ENCODE assay signal across 29 mouse cellular contexts in genomic region chr6:6730259-6730658, GRCm38 (mm10).
"Had no signal": no experiment of that assay in that cellular context is flagged by ENCODE, and none has a peak within 500 bp of the region (broad histone marks: within the 10 kb centered on the region; RNA-seq: fewer than 3 reads in every experiment).

No protein-coding gene starts in this region.

- H3K4me1 ChIP-seq: limb, embryonic 10.5 days; limb, embryonic 12.5 days; limb, embryonic 13.5 days; limb, embryonic 15.5 days; liver, embryonic 12.5 days; liver, embryonic 13.5 days; liver, embryonic 15.5 days; lung, embryonic 15.5 days; megakaryocyte, embryonic 14.5 days; midbrain, embryonic 10.5 days; midbrain, embryonic 12.5 days; midbrain, embryonic 13.5 days; midbrain, embryonic 15.5 days had no signal

- H3K36me3 ChIP-seq: limb, embryonic 10.5 days; limb, embryonic 12.5 days; limb, embryonic 13.5 days; limb, embryonic 15.5 days; liver, embryonic 12.5 days; liver, embryonic 13.5 days; liver, embryonic 15.5 days; lung, embryonic 15.5 days; midbrain, embryonic 10.5 days; midbrain, embryonic 12.5 days; midbrain, embryonic 13.5 days; midbrain, embryonic 15.5 days had no signal

- DNase-seq: left cerebral cortex, postnatal 4 days; liver; liver, embryonic 13.5 days; liver, postnatal 0 days; lung, adult 18-20 months; lung, adult 2 months; lung, embryonic 14.5 days; lung, postnatal 10 days; lung, postnatal 14 days; lung, postnatal 36 days; lung, postnatal 4 days; midbrain, embryonic 14.5 days had no signal

- H3K4me3 ChIP-seq: limb, embryonic 10.5 days; limb, embryonic 12.5 days; limb, embryonic 13.5 days; limb, embryonic 15.5 days; liver, embryonic 12.5 days; liver, embryonic 13.5 days; liver, embryonic 15.5 days; lung, embryonic 15.5 days; megakaryocyte, embryonic 14.5 days; midbrain, embryonic 10.5 days; midbrain, embryonic 12.5 days; midbrain, embryonic 13.5 days; midbrain, embryonic 15.5 days; myocyte had no signal

- H3K27me3 ChIP-seq: limb, embryonic 12.5 days; limb, embryonic 13.5 days; limb, embryonic 15.5 days; liver, embryonic 12.5 days; liver, embryonic 13.5 days; liver, embryonic 15.5 days; lung, embryonic 15.5 days; megakaryocyte, embryonic 14.5 days; midbrain, embryonic 12.5 days; midbrain, embryonic 13.5 days; midbrain, embryonic 15.5 days had no signal

- H3K9ac ChIP-seq: limb, embryonic 12.5 days; limb, embryonic 13.5 days; limb, embryonic 15.5 days; liver, embryonic 12.5 days; liver, embryonic 13.5 days; liver, embryonic 14.5 days; liver, embryonic 15.5 days; liver, postnatal 0 days; lung, embryonic 14.5 days; lung, embryonic 15.5 days; midbrain, embryonic 12.5 days; midbrain, embryonic 13.5 days; midbrain, embryonic 15.5 days had no signal

- H3K27ac ChIP-seq: limb, embryonic 10.5 days; limb, embryonic 12.5 days; limb, embryonic 13.5 days; limb, embryonic 15.5 days; liver, embryonic 12.5 days; liver, embryonic 13.5 days; liver, embryonic 14.5 days; liver, embryonic 15.5 days; lung, embryonic 15.5 days; macrophage; midbrain, embryonic 10.5 days; midbrain, embryonic 12.5 days; midbrain, embryonic 13.5 days; midbrain, embryonic 15.5 days had no signal

- H3K9me3 ChIP-seq: limb, embryonic 10.5 days; limb, embryonic 12.5 days; limb, embryonic 13.5 days; limb, embryonic 15.5 days; liver, embryonic 12.5 days; liver, embryonic 13.5 days; liver, embryonic 15.5 days; lung, embryonic 15.5 days; megakaryocyte, embryonic 14.5 days; midbrain, embryonic 10.5 days; midbrain, embryonic 12.5 days; midbrain, embryonic 13.5 days; midbrain, embryonic 15.5 days had no signal

- H3K4me2 ChIP-seq: limb, embryonic 12.5 days; limb, embryonic 13.5 days; limb, embryonic 15.5 days; liver, embryonic 11.5 days; liver, embryonic 12.5 days; liver, embryonic 13.5 days; liver, embryonic 15.5 days; lung, embryonic 14.5 days; lung, embryonic 15.5 days; midbrain, embryonic 11.5 days; midbrain, embryonic 12.5 days; midbrain, embryonic 13.5 days; midbrain, embryonic 15.5 days had no signal
